ENCODE assay signal across 34 mouse cellular contexts in the genomic region with DNA sequence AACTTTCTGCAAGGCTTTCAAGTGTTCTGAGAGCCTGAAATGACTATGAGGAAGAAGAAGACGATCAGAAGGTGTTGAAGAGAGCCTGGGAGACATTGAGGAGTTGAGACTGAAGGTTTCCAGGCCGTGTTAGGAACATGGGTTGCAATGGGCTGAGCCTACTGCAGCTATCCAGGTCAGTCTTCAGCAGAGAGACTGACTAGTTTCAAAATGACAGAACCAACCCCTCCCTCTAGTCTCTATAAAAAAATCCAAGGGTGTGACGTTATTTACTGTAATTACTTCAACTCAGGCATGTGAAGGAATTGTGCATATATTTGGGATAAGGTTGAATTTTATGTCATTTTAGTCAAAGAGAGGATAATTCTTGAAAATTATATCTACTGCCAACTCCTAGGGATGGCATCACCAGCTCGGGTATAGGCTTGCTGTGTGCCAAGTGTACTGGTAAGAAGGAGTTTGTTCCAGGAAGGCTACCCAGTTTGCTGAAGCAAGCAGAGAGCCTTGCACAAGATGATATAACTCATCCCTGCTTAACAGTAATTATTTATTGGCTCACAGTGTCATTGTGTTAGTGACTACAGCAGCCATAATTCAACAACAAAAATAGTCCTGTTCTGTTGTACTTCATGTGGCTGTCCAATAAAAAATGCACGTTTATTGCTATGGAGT. TPM values are rescaled to one million over a fixed set of nuclear protein-coding genes. Genes with fewer than 3 reads are reported as not detected.
DNase-seq lines count a peak whose midpoint lies in the region.
"Had no signal": no experiment of that assay in that cellular context is flagged by ENCODE, and none has a peak within 500 bp of the region (broad histone marks: within the 10 kb centered on the region; RNA-seq: fewer than 3 reads in every experiment).

No protein-coding gene starts in this region.

- DNase-seq in adrenal gland, adult (ENCODE audit: inconsistent age in 2 of 2, low spot score in 1 of 2) = peak; percentile 50 to 81
- no peak for DNase-seq in adrenal gland, postnatal 4 days (ENCODE audit: low spot score in 2 of 2)
- DNase-seq in heart, adult 11 months = peak; percentile 12
- DNase-seq in heart, adult 9 months (ENCODE audit: low spot score in 2 of 2) = no peak
- peak; percentile 7 to 40 for DNase-seq in urinary bladder, postnatal 4 days (ENCODE audit: low spot score in 2 of 2)
- DNase-seq in urinary bladder, adult 2 months (ENCODE audit: low spot score) = no peak
- peak; percentile 43 for DNase-seq in adrenal gland, postnatal 36 days
- DNase-seq in spleen, postnatal 10 days (ENCODE audit: low spot score in 2 of 2) = no peak
- DNase-seq: cerebellum, adult 11 months; cerebellum, adult 2 months; cerebellum, adult 9-11 months; cerebellum, postnatal 25 days; forebrain, postnatal 0 days; gastrocnemius, adult 2 months; gastrocnemius, postnatal 14 days; heart, adult 18-20 months; heart, postnatal 10 days; heart, postnatal 36 days; kidney, adult 18-20 months had no signal

RNA-seq across cellular contexts. Expression of gene Wfdc12, which starts 4.7 kb away (rescaled TPM):
- not detected for total RNA-seq in adrenal gland, postnatal 4 days (2021)
- 0.10 and 0.11 TPM in 2 replicates for polyA plus RNA-seq in urinary bladder, adult 2 months (2012; rRNA removed)
- total RNA-seq in adrenal gland, postnatal 36 days (2021) = 1 to 10 TPM in 1 of 2 experiments, under 1 TPM in 1; 0.43 to 1.4 TPM
- total RNA-seq: common myeloid progenitor, adult 5-6 weeks; forebrain, postnatal 0 days; G1E; gastrocnemius, adult 2 months; gastrocnemius, postnatal 14 days; gastrocnemius, postnatal 4 days; heart, adult 18-20 months; heart, postnatal 10 days; heart, postnatal 36 days had no signal
- polyA plus RNA-seq: embryonic facial prominence, embryonic 15.5 days; forebrain, embryonic 11.5 days; forebrain, embryonic 14.5 days; forebrain, postnatal 0 days; frontal cortex, adult 2 months; G1E; heart, embryonic 12.5 days; heart, embryonic 15.5 days; hindbrain, embryonic 10.5 days; hindbrain, embryonic 13.5 days; hindbrain, embryonic 16.5 days; intestine, embryonic 15.5 days; Patski had no signal

RNA-seq across cellular contexts. Expression of gene Wfdc15a, which starts 4.8 kb away (rescaled TPM):
- not detected for total RNA-seq in adrenal gland, postnatal 4 days (2021)
- not detected in 2 replicates for polyA plus RNA-seq in urinary bladder, adult 2 months (2012; rRNA removed)
- total RNA-seq in adrenal gland, postnatal 36 days (2021) = not detected
- total RNA-seq: common myeloid progenitor, adult 5-6 weeks; forebrain, postnatal 0 days; gastrocnemius, adult 2 months; gastrocnemius, postnatal 14 days; gastrocnemius, postnatal 4 days; heart, adult 18-20 months; heart, postnatal 10 days; heart, postnatal 36 days had no signal
- polyA plus RNA-seq: cerebellum, adult 2 months; embryonic facial prominence, embryonic 12.5 days; embryonic facial prominence, embryonic 15.5 days; forebrain, embryonic 11.5 days; forebrain, embryonic 14.5 days; forebrain, postnatal 0 days; frontal cortex, adult 2 months; G1E; heart, embryonic 12.5 days; heart, embryonic 15.5 days; hindbrain, embryonic 10.5 days; hindbrain, embryonic 13.5 days; hindbrain, embryonic 16.5 days; intestine, embryonic 15.5 days; Patski had no signal

RNA-seq across cellular contexts. Expression of gene Wfdc5, which starts 12.6 kb away (rescaled TPM):
- total RNA-seq in adrenal gland, postnatal 4 days (2021) = not detected
- polyA plus RNA-seq in urinary bladder, adult 2 months (2012; rRNA removed) = 0.03 TPM in 1 of 2 replicates, not detected in the other
- total RNA-seq in adrenal gland, postnatal 36 days (2021) = not detected
- total RNA-seq: common myeloid progenitor, adult 5-6 weeks; forebrain, postnatal 0 days; gastrocnemius, adult 2 months; gastrocnemius, postnatal 4 days; heart, adult 18-20 months; heart, postnatal 10 days; heart, postnatal 36 days had no signal
- polyA plus RNA-seq: cerebellum, adult 2 months; embryonic facial prominence, embryonic 12.5 days; forebrain, embryonic 11.5 days; forebrain, embryonic 14.5 days; forebrain, postnatal 0 days; frontal cortex, adult 2 months; G1E; heart, embryonic 12.5 days; heart, embryonic 15.5 days; hindbrain, embryonic 10.5 days; hindbrain, embryonic 13.5 days; hindbrain, embryonic 16.5 days; intestine, embryonic 15.5 days had no signal

RNA-seq across cellular contexts. Expression of gene Kcns1, which starts 24.2 kb away (rescaled TPM):
- under 1 TPM; 0.20 to 0.40 TPM for total RNA-seq in adrenal gland, postnatal 4 days (2021)
- 0.03 TPM in 1 of 2 replicates, not detected in the other for polyA plus RNA-seq in urinary bladder, adult 2 months (2012; rRNA removed)
- total RNA-seq in adrenal gland, postnatal 36 days (2021) = not detected
- total RNA-seq: G1E; heart, postnatal 36 days had no signal
- polyA plus RNA-seq: forebrain, embryonic 11.5 days; G1E; hindbrain, embryonic 10.5 days; Patski had no signal

RNA-seq across cellular contexts. Expression of gene Wfdc15b, which starts 26.4 kb away (rescaled TPM):
- total RNA-seq in adrenal gland, postnatal 4 days (2021) = 1 to 10 TPM in 1 of 2 experiments, not detected in 1; 6.0 TPM
- 90.6 and 114 TPM in 2 replicates for polyA plus RNA-seq in urinary bladder, adult 2 months (2012; rRNA removed)
- total RNA-seq in adrenal gland, postnatal 36 days (2021) = not detected
- total RNA-seq: common myeloid progenitor, adult 5-6 weeks; forebrain, postnatal 0 days; G1E; gastrocnemius, adult 2 months; gastrocnemius, postnatal 14 days; gastrocnemius, postnatal 4 days; heart, adult 18-20 months; heart, postnatal 10 days; heart, postnatal 36 days had no signal
- polyA plus RNA-seq: cerebellum, adult 2 months; embryonic facial prominence, embryonic 12.5 days; embryonic facial prominence, embryonic 15.5 days; forebrain, embryonic 11.5 days; forebrain, embryonic 14.5 days; forebrain, postnatal 0 days; frontal cortex, adult 2 months; G1E; heart, embryonic 12.5 days; heart, embryonic 15.5 days; hindbrain, embryonic 10.5 days; hindbrain, embryonic 13.5 days; hindbrain, embryonic 16.5 days; Patski had no signal

Comparison
In these comparisons a context has a peak if more than half of its experiments do, and no peak if none do; other contexts are left out.
1. DNase-seq: peak in adrenal gland, adult (2 of 2), heart, adult 11 months (single experiment), urinary bladder, postnatal 4 days (2 of 2) and adrenal gland, postnatal 36 days (2 of 2); none in adrenal gland, postnatal 4 days (0 of 2), heart, adult 9 months (0 of 2), urinary bladder, adult 2 months (single experiment) and spleen, postnatal 10 days (0 of 2).